Mouse (Mus musculus): Measurements from ENCODE around the gene Was.
"Not testable (repeated sequence)": the region's sequence is repeated elsewhere in the genome, so short reads cannot be mapped to it uniquely, and the experiment has no call there.

The Was gene

DNA sequence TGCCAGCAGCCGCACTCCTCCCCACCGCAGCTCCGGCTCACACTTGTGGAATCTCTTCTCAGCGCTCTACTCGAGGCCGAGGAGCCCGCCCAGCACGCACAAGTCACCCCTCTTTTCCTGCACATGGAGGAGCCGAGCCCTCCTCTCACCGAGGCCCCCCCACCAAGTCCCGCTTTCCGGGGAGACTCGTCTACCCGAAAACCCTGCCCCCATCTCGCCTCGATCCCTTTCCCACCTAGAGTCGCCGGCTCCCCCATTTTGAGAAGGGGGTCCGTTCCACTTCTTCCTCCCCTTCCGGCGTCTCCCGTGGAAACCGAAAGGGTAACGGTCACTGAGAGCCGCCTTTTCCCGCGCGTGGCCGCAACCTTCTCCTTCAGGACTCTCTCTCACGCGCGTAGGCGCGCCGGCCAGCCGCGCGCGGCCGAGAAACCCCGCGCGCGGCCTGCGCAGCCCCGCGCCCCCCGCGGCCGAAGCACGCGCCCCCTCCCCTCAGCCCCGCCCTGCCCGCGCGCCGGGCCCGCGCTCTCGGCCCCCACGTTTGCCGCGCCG lies 16.3 kb downstream of the Was start:
- no peak for DNase-seq

DNA sequence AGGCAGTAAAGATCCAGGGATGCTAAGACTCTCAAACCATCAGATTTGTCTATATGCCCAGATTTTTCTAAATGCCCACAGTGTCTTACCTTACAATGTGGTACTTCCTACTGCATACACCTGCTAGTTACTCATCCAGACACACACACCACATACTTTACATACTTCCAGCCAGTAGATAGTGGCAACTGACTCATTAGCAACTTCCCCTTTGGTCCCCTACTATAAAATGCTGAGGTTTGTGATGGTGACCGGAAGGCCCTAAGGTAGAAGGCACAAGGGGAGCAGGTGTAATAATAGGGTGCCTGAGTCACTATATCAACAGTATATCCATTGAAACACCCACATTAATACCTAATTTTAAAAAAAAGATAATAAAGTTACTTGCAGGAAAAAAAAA lies 21.1 kb downstream of the Was start:
- DNase-seq, result no peak

DNA sequence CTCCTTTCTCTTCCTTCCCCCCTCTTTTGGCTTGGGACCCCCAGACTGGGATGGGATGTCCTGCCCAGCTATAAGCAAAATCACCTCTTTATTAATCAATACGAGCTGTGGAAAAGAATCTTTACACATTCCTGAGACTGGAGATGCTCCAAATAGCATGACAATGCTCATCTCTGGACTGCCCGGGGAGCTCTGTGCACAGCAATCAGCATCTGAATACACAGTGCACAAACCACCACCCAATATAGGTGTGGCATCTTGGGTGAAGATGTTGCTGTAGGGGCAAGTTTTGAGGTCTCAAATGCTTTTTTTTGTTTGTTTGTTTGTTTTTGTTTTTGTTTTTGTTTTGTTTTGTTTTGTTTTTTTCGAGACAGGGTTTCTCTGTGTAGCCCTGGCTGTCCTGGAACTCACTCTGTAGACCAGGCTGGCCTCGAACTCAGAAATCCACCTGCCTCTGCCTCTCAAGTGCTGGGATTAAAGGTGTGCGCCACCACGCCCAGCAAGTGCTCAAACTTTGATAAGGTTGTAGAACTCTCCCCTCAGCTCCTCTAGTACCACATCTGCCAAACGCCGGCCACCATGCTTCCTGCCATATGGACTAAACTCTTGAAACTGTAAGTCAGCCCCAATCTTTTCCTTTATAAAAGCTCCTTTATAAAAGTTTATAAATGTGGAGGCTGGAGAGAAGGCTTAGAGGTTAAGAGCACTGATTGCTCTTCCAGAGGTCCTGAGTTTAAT lies 39.1 kb downstream of the Was start:
- not testable (repeated sequence) for DNase-seq

DNA sequence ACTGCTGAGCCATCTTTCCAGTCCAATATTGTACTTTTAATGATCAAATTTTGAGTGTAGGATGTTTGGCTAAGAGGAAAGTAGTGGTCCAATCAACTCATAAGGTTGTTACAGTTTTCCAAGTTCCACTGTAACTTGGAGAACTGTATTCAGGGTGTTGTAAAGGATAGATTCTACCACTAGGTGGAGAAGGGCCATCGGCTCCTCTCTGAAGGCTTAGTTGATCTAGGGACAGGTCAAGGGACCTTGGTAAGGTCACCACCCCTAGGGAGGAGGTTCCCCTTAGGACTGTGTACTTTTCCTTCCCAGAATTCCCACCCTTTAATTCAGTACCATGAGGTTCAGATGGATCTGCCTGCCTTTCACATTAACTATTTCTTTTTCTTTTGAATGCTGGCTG lies 57.3 kb downstream of the Was start:
- DNase-seq, result no peak

Data from kidney, adult 18-20 months (tissue).